In the genomic region with DNA sequence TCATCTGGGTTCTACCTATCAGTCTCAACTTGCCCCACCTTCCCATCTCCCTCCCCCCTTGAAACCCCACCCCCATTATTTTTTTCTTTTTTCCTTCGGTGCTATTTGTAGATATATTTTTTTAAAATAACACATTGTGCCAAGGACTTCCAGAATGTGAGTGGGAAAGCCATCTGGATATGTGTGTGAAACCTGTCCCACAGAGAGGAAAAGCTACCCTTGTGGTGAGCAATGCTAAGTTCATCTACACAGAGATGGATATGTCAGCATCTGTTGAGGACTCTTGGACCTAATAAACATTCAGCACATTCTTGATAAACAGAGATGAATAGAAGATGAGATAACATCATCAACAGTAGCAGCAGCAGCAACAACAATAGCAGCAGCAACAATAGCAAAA, we compare ENCODE assay signal across 19 mouse cellular contexts.
DNase-seq lines count a peak whose midpoint lies in the region; ATAC-seq and TF ChIP-seq lines count a peak whose summit lies in the region.
"Had no signal": no experiment of that assay in that cellular context is flagged by ENCODE, and none has a peak within 500 bp of the region (broad histone marks: within the 10 kb centered on the region; RNA-seq: fewer than 3 reads in every experiment).

No protein-coding gene starts in this region.

- peak overlapping the region; percentile 84 for H3K27ac ChIP-seq in layer of hippocampus, adult 2 months
- H3K27ac ChIP-seq in midbrain, embryonic 16.5 days (ENCODE audit: low read length), result no peak overlapping the region
- H3K27ac ChIP-seq: heart, adult 2 months; heart, embryonic 15.5 days; liver, embryonic 12.5 days had no signal

- WGBS in midbrain, embryonic 16.5 days, result 88% methylated on average over 1 of the region's 1 CpGs

- H3K9ac ChIP-seq in midbrain, embryonic 16.5 days (ENCODE audit: low read depth, low read length), result no peak overlapping the region
- H3K9ac ChIP-seq: heart, embryonic 15.5 days; liver, embryonic 12.5 days; lung, embryonic 14.5 days had no signal

- peak; percentile 67 for TF ChIP-seq CTCF in layer of hippocampus, adult 2 months (conservative IDR thresholded peaks at IDR 0.05)

- H3K4me3 ChIP-seq in layer of hippocampus, adult 2 months, result no peak overlapping the region
- no peak overlapping the region for H3K4me3 ChIP-seq in midbrain, embryonic 16.5 days (ENCODE audit: low read depth, low read length)
- H3K4me3 ChIP-seq: heart, adult 2 months; heart, embryonic 15.5 days; liver, embryonic 12.5 days had no signal

- H3K9me3 ChIP-seq in midbrain, embryonic 16.5 days (replicated peaks; ENCODE audit: control insufficient read depth, low read length, poor library complexity, severe bottlenecking), result no peaks in the 10 kb centered on the region
- H3K9me3 ChIP-seq: heart, embryonic 15.5 days; liver, embryonic 12.5 days had no signal

- H3K4me2 ChIP-seq in midbrain, embryonic 16.5 days (ENCODE audit: low read length), result no peak overlapping the region
- H3K4me2 ChIP-seq: heart, embryonic 15.5 days; liver, embryonic 12.5 days; lung, embryonic 14.5 days had no signal

- no peaks in the 10 kb centered on the region for H3K4me1 ChIP-seq in midbrain, embryonic 16.5 days (ENCODE audit: control insufficient read depth, insufficient read depth, low read length)
- H3K4me1 ChIP-seq: heart, embryonic 15.5 days; liver, embryonic 12.5 days had no signal

- no peaks in the 10 kb centered on the region for H3K27me3 ChIP-seq in midbrain, embryonic 16.5 days (ENCODE audit: control insufficient read depth, insufficient read depth, low read depth, low read length)
- H3K27me3 ChIP-seq: heart, embryonic 15.5 days; liver, embryonic 12.5 days had no signal

- peak; percentile 8 to 68 for DNase-seq in frontal cortex, postnatal 36 days (ENCODE audit: low spot score in 2 of 2)
- no peak for DNase-seq in frontal cortex, postnatal 14 days (ENCODE audit: low spot score in 2 of 2)
- DNase-seq in layer of hippocampus, adult 2 months (ENCODE audit: low spot score in 2 of 2), result peak; percentile 76
- DNase-seq in left cerebral cortex, adult 18-20 months (ENCODE audit: low spot score in 2 of 2), result peak; percentile 33 to 49
- DNase-seq in right cerebral cortex, postnatal 36 days (ENCODE audit: low spot score in 2 of 2), result peak; percentile 9 to 34
- DNase-seq in lung, adult 18-20 months, result no peak
- DNase-seq: adrenal gland, postnatal 36 days; embryo, embryonic 11 days; gastrocnemius, postnatal 25 days; heart, adult 2 months; heart, postnatal 4 days; kidney, adult 11 months; lung, embryonic 14.5 days; lung, postnatal 4 days had no signal

- no peak for ATAC-seq in midbrain, embryonic 16.5 days
- ATAC-seq: forebrain, embryonic 16.5 days; hindbrain, embryonic 16.5 days; liver, embryonic 12.5 days had no signal

- H3K36me3 ChIP-seq in midbrain, embryonic 16.5 days (ENCODE audit: control insufficient read depth, insufficient read depth, low read length), result no peaks in the 10 kb centered on the region
- H3K36me3 ChIP-seq: heart, embryonic 15.5 days; liver, embryonic 12.5 days had no signal

Comparison
In these comparisons a context has a peak if more than half of its experiments do, and no peak if none do; other contexts are left out.
1. DNase-seq: peak in frontal cortex, postnatal 36 days (2 of 2), layer of hippocampus, adult 2 months (2 of 2), left cerebral cortex, adult 18-20 months (2 of 2) and right cerebral cortex, postnatal 36 days (2 of 2); none in frontal cortex, postnatal 14 days (0 of 2) and lung, adult 18-20 months (0 of 2).